Mouse (Mus musculus): ENCODE results near the gene Kbtbd12.
A peak's percentile ranks its signal among the peaks of the same experiment; 100 is the strongest.

Kbtbd12 gene

DNA sequence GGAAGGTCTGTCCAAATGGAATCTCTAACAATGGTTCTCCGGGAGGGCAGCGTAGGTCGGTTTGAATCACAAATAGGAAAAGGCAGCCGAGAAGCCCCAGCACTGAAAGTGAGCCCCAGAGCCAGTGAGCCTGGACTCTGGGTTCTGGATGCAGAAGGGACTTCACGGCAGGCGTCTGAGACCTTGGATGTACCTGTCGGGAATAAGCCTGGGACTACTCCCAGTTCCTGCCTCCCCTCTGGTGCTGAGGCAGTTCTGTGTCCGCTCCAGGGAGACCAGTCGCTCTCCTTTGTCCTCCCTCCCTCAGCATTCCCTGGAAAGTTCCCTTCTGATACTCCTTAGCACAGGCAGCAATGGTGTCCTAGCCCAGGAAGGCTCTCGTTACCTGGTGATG, 92.4 kb downstream of the Kbtbd12 start:
- no peak for DNase-seq

DNA sequence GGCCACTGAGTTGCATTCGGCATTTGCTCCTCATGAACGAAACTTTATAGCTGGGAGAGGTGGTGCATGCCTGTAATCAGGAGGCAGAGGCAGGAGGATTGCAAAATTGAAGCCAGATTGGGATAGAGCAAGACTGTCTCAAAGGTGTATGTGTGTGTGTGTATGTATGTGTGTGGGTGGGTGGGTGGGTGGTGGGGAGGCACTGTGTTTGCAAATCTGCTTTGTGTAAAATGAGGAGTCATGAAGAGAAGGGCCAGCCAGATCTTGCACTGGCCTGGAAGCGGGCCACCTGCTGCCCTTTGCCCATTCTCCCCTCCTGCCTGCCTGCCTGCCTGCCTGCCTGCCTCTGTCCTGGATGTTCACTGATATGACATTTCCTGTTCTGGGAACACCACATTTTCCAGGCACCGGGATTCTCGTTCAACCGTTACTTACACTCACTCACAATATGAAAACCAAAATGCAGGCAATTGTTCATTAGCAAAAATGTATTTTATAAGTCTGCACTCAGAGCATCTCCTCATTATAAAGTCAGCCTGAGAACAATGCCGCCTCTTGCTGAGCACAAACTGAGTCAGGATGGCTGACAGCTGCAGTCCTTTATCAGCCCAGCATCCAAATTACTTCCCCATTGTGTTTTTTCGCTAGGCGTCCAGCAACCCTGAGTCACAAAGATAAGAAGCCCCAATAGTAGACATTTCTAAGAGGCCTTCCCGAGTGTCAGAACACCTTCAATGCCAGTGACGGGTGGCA, 92.9 kb downstream of the Kbtbd12 start:
- DNase-seq = no peak

DNA sequence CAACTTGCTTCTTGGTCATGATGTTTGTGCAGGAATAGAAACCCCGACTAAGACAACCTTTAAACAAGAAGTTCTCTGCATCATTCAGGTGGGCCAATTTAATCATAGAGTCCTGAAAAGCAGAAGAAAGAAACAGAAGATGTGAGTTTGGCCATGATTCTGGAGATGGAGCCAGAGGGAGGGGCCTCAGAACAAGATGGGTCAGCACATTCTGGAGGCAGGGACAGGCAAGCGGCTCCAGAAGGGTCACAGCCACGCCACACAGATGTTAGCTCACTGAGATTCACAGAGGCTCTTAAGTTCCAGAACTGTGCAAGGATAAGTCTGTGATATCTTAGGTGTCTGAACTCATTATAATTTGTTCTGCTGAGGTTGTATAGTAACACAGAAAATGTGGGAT, 93.5 kb downstream of the Kbtbd12 start:
- DNase-seq = no peak

DNA sequence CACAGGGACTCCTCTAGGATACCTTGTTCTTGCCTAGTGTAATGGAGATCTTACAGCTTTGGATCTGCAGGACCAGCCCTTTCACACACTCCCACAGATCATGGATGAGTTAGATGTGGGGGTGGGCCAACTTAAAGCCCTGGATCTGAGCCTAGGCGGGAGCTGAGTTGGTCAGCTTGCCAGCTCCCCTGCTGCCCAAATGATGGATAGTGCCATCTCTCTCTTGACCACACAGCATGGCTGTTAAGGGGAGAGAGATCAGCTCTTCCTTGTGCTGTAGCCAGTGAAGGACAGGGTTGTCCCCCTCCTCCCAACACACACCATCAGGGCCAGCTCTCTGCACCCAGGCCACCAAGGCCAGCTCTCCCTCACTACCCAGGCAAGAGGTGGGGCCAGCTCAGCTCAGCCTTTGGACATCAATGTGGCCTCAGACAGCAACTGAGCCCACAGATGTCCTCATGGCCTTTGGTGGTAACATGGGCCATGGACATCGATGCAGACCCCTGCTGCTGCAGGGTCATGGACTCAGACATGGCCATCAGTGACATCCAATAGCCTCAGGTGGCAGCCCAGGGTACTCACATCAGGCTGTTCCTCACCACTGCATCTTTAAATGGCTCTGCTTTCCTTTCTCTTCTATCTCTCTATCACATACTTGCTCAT, 97.5 kb downstream of the Kbtbd12 start:
- no peak for DNase-seq

DNA sequence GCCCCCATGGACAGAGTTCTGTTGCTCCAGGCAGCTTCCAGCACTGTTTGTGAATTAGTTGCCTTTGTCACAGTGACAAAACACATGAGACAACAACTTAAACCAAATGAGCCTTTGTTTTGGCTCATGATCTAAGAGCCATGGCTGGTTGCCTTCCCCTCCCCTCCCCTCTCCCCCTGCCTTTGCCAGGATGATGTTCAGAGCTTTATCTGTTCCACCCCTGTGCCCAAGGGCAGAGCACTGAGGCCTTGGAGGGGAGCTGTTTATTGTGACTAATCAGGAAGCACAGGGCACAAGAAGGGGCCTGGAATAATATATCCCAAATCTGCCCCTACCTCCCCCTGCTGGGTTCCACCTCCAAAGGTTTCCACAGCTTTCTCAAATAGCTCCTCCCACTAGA, 107.4 kb downstream of the Kbtbd12 start:
- no peak for DNase-seq

- DNase-seq = no peak
Observed at GRCm38 (mm10) chr6:88524056-88524455, 113.7 kb downstream of the Kbtbd12 start.

DNA sequence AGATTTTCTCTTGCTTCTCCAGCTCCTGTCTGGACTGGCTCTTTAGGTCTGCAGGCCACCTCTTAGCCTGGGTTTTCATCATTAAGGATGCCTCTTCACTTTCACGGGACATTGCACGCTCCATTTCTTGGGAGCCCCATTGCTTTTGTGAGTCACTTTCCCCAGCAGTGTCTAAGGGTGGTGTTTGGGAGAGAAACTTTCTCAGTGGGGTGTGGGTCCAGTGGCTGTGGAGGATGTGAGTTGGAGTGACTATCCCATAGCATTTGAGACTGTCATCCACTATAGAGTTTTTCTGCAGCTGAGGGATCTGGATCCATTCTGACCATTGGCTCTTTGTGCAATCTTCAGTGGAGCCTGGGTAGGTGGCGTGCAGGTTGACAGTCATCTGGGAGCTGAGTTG, 114.3 kb downstream of the Kbtbd12 start:
- DNase-seq = no peak

- DNase-seq = no peak
Observed at GRCm38 (mm10) chr6:88523043-88523442, 114.7 kb downstream of the Kbtbd12 start.

GRCm38 (mm10) chr6:88522606-88523005, 115.1 kb downstream of the Kbtbd12 start:
- no peak for DNase-seq

- no peak for DNase-seq
Observed at GRCm38 (mm10) chr6:88521821-88522220, 115.9 kb downstream of the Kbtbd12 start.

DNA sequence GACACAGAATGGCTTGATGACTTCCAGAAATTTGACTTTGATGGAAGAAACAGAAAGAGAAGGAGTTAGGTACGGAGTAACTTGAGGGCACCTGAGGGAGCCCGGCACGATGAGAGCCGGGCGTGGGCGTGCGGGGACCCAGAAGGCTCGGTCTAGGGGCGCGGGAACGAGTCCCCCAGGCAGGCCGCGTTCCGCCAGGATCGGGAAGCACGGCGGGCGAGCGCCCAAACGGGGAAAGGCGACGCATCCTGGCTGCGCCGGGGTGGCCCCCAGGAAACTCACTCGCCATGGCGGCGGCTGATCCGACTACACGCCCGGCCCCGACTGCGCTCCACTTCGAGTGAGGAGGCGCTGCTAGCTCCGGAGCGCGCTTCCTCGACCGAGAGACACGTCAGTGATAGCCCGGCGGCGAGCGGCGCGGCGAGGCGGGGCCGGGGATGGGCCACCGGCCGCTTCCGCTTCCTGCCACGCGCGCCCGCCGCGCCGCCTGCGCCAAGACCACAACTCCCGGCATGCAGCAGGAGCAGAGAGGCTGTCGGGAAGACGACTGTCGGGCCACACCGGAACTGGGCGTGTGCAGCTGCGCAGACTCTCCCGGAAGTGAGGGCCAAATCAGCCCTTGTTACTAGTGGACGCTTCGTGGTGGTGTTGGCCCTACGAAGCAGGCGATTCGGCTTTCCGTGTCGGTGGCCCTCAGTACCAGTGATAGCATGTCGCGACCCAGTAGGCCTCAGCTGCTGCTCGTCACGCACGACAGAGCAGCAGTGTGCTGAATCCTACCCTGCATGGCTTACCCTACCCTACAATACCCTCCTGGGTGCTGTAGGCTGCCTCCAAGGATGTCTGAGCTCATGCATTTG, 119.1 kb downstream of the Kbtbd12 start, which contains the start of gene Sec61a1:
TSS of gene Sec61a1 (minus strand) at position 502 of the 860 bp plus-strand sequence.
- peak; percentile 95 for DNase-seq

DNA sequence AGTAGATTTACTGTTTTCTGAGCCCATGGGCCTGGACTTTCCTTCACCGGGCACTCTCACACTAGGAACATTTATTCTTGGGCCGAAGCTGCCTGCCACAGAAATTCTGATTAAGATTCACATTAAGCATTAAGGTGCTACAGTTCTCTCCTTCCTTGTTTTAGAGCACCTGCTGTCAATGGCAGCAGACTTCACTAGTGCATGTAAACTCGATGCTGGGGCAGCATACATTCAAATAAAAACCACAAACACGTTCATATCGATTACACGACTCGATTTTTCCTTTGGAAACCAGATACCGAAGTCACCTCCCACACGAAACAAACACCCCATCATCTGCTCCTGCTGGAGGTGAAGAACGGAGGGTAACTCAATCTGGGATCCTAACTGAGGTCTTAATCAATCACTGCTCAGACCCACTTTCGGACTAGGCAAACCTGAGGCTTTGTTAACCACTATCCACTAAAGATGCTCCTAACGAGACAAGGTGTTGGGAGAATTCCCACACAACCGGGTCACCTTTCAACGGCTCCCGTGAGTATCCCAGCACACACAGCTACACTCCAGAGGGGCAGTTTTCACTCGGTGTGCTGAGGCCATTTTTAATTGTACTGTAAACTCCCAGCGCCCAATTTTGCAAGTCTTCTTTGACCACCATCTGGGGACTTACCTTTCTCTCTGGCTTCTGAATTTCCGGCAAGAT, 119.9 kb downstream of the Kbtbd12 start:
- no peak for DNase-seq

DNA sequence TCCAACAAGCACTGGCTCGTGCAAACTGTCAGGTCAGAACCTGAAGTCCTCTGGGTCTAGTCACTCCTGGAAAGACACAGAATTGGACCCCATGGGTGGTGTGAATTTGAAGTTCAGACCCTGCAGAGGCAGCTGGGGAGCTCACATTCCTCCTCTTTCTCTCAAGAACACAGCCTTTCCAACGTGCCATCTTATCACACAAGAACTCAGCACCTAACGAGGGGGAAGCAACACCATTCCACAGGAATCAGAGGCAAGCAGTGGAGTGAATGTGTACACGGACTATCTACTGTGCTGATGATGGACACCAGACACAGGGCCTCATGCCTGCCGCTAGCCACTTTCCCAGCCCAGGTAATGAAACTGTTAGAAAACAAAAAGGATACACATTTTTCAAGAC, 121.1 kb downstream of the Kbtbd12 start:
- DNase-seq = no peak

DNA sequence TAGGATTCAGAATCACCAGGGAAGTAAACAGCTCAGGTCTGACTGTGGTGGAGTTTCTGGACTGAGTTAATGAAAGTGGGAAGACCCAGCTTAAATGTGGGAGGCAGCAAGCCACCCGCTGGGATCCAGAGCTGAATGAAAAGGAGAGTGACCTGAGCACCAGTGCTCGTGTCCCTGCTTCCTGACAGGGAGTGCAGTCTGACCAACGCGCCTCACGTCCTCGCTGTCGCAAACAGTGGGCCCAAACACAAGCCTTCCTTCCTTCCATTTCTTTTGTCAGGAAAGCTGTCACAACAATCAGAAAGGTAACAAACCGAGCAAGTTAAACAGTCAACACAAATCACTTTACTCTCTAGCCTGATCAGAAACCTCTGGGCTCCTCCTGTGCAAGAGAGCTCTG, 121.8 kb downstream of the Kbtbd12 start:
- DNase-seq = no peak

- DNase-seq = no peak
Observed at GRCm38 (mm10) chr6:88514546-88514945, 123.2 kb downstream of the Kbtbd12 start.

- DNase-seq = no peak
Observed at GRCm38 (mm10) chr6:88513984-88514383, 123.8 kb downstream of the Kbtbd12 start.

DNA sequence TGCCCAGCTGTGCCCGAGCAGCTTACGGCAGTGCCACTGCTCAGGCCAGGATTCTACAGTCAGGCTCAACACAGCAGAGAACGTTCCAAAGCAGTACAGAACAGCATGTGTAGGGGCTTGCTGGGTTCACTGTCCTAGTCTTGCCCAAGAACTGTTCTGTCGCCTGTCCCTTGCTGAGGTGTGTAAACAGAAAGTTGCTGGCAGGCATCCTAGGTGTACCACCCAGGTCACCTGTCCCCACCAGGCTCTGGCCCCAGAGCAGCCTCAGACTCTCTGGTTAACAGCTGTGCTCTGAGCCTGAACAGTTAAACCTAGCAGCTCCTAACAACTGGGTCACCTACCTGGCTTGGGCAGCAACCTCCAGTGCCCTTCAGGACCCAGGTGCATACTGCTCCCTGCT, 134.7 kb downstream of the Kbtbd12 start:
- no peak for DNase-seq

GRCm38 (mm10) chr6:88502030-88502970, 135.4 kb downstream of the Kbtbd12 start:
- DNase-seq = no peak

GRCm38 (mm10) chr6:88500405-88500767, 137.4 kb downstream of the Kbtbd12 start:
- DNase-seq = no peak

DNA sequence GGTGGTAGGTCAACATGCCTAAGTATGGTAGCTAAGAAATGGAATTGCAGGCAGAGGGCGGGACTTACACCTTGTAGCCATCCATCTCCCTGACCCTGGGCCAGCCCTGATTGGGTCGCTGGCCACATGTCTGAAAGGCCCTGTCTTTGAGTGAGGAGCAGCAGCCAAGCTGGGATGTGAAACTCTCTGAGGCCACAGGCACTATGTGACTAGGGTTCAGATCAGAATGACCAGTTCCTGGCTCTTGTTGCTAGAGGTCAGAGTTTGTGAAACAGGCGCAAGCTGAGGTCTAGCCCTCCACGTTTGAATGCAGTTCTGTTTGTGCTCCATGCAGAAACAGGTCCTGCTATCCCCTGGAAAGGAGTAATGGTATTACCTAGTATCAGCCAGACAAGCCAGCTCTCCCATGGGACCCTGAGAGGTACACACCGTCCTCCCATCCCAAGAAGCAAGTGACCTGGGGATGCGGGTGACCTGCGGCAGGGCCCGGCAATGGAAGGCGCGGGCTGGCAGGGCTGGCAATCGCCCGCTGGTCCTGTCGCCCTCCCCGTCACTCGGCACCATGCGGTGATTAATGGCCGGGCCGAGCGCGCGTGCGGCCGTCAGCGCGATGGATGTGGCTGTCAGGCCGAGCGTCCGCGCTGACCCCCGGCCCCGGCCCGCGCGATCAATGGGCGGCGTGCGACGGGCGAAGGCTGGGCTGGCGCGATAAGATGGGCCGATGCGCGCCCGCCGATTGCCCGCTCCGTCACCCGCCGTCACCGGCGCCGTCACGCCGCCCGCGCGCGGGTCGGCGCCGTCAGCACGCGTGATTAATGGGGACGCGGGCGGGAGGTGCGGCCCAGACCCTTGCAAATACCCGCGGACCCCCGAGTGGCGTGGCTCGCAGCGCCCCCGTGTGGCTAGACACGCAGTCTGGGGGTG, 138.0 kb downstream of the Kbtbd12 start:
- DNase-seq = no peak

All from kidney, adult 11 months (tissue).